Mouse (Mus musculus): Measurements from ENCODE around the gene Nckap1l. TPM values are rescaled to one million over a fixed set of nuclear protein-coding genes. Genes with fewer than 3 reads are reported as not detected.
A peak's percentile ranks its signal among the peaks of the same experiment; 100 is the strongest.

Gene Nckap1l
- polyA plus RNA-seq, 1 experiment from 2014 or later: 1.3 TPM

- Histone ChIP-seq H3K36me3 (ENCODE audit: control insufficient read depth, insufficient read depth, low read length) (no peaks in the 10 kb centered on the region), H3K4me1 (ENCODE audit: control insufficient read depth, insufficient read depth, low read length) (no peaks in the 10 kb centered on the region), H3K9ac (ENCODE audit: low read length) (no peak overlapping the region), H3K9me3 (ENCODE audit: control insufficient read depth, low read length) (no peaks in the 10 kb centered on the region), H3K4me2 (ENCODE audit: low read depth, severe bottlenecking) (no peak overlapping the region), H3K27ac (replicated peaks; ENCODE audit: low read depth, low read length) (no peak overlapping the region), H3K27me3 (ENCODE audit: control insufficient read depth, insufficient read depth, low read length) (no peaks in the 10 kb centered on the region), H3K4me3 (ENCODE audit: low read depth, low read length) (no peak overlapping the region)
- WGBS: 83% methylated on average over 7 of the region's 7 CpGs
- DNase-seq (ENCODE audit: low spot score) (no peak), ATAC-seq (ENCODE audit: insufficient number of reproducible peaks, low FRiP score, low TSS enrichment, low read depth) (no peak)
Observed at GRCm38 (mm10) chr15:103471488-103472194, 18.0 kb downstream of the Nckap1l start.

GRCm38 (mm10) chr15:103472265-103472664, 18.7 kb downstream of the Nckap1l start:
- Histone ChIP-seq H3K4me2 (ENCODE audit: low read depth, severe bottlenecking) (no peak overlapping the region), H3K4me1 (ENCODE audit: control insufficient read depth, insufficient read depth, low read length) (no peaks in the 10 kb centered on the region), H3K27ac (replicated peaks; ENCODE audit: low read depth, low read length) (no peak overlapping the region), H3K27me3 (ENCODE audit: control insufficient read depth, insufficient read depth, low read length) (no peaks in the 10 kb centered on the region), H3K9me3 (ENCODE audit: control insufficient read depth, low read length) (no peaks in the 10 kb centered on the region), H3K9ac (ENCODE audit: low read length) (no peak overlapping the region), H3K4me3 (ENCODE audit: low read depth, low read length) (no peak overlapping the region), H3K36me3 (ENCODE audit: control insufficient read depth, insufficient read depth, low read length) (no peaks in the 10 kb centered on the region)
- 66% methylated on average over 3 of the region's 3 CpGs for WGBS
- no peak for DNase-seq (ENCODE audit: low spot score)
- no peak for ATAC-seq (ENCODE audit: insufficient number of reproducible peaks, low FRiP score, low TSS enrichment, low read depth)

GRCm38 (mm10) chr15:103473182-103473581, 19.6 kb downstream of the Nckap1l start:
- 90% methylated on average over 7 of the region's 7 CpGs for WGBS
- Histone ChIP-seq H3K4me3 (ENCODE audit: low read depth, low read length) (no peak overlapping the region), H3K27me3 (ENCODE audit: control insufficient read depth, insufficient read depth, low read length) (no peaks in the 10 kb centered on the region), H3K36me3 (ENCODE audit: control insufficient read depth, insufficient read depth, low read length) (no peaks in the 10 kb centered on the region), H3K4me1 (ENCODE audit: control insufficient read depth, insufficient read depth, low read length) (no peaks in the 10 kb centered on the region), H3K27ac (replicated peaks; ENCODE audit: low read depth, low read length) (no peak overlapping the region), H3K4me2 (ENCODE audit: low read depth, severe bottlenecking) (no peak overlapping the region), H3K9me3 (ENCODE audit: control insufficient read depth, low read length) (no peaks in the 10 kb centered on the region), H3K9ac (ENCODE audit: low read length) (no peak overlapping the region)
- DNase-seq (ENCODE audit: low spot score): no peak
- ATAC-seq (ENCODE audit: insufficient number of reproducible peaks, low FRiP score, low TSS enrichment, low read depth): no peak

GRCm38 (mm10) chr15:103473769-103474168, 20.2 kb downstream of the Nckap1l start:
- Histone ChIP-seq H3K27ac (replicated peaks; ENCODE audit: low read depth, low read length) (no peak overlapping the region), H3K36me3 (ENCODE audit: control insufficient read depth, insufficient read depth, low read length) (no peaks in the 10 kb centered on the region), H3K9ac (ENCODE audit: low read length) (no peak overlapping the region), H3K4me1 (ENCODE audit: control insufficient read depth, insufficient read depth, low read length) (no peaks in the 10 kb centered on the region), H3K27me3 (ENCODE audit: control insufficient read depth, insufficient read depth, low read length) (no peaks in the 10 kb centered on the region), H3K4me3 (ENCODE audit: low read depth, low read length) (no peak overlapping the region), H3K9me3 (ENCODE audit: control insufficient read depth, low read length) (no peaks in the 10 kb centered on the region), H3K4me2 (ENCODE audit: low read depth, severe bottlenecking) (no peak overlapping the region)
- no peak for DNase-seq (ENCODE audit: low spot score)
- no peak for ATAC-seq (ENCODE audit: insufficient number of reproducible peaks, low FRiP score, low TSS enrichment, low read depth)
- WGBS: 88% methylated on average over 5 of the region's 5 CpGs

- Histone ChIP-seq H3K9me3 (ENCODE audit: control insufficient read depth, low read length) (no peaks in the 10 kb centered on the region), H3K27ac (replicated peaks; ENCODE audit: low read depth, low read length) (no peak overlapping the region), H3K4me1 (ENCODE audit: control insufficient read depth, insufficient read depth, low read length) (no peaks in the 10 kb centered on the region), H3K9ac (ENCODE audit: low read length) (no peak overlapping the region), H3K27me3 (ENCODE audit: control insufficient read depth, insufficient read depth, low read length) (no peaks in the 10 kb centered on the region), H3K4me2 (ENCODE audit: low read depth, severe bottlenecking) (no peak overlapping the region), H3K4me3 (ENCODE audit: low read depth, low read length) (no peak overlapping the region), H3K36me3 (ENCODE audit: control insufficient read depth, insufficient read depth, low read length) (no peaks in the 10 kb centered on the region)
- 85% methylated on average over 1 of the region's 1 CpGs for WGBS
- no peak for ATAC-seq (ENCODE audit: insufficient number of reproducible peaks, low FRiP score, low TSS enrichment, low read depth)
- no peak for DNase-seq (ENCODE audit: low spot score)
Observed at GRCm38 (mm10) chr15:103479080-103479606, 25.5 kb downstream of the Nckap1l start.

- H3K4me1 ChIP-seq (ENCODE audit: control insufficient read depth, insufficient read depth, low read length): no peaks in the 10 kb centered on the region
- no peaks in the 10 kb centered on the region for H3K9me3 ChIP-seq (ENCODE audit: control insufficient read depth, low read length)
- no peak overlapping the region for H3K4me2 ChIP-seq (ENCODE audit: low read depth, severe bottlenecking)
- 89% methylated on average over 2 of the region's 2 CpGs for WGBS
- no peak overlapping the region for H3K4me3 ChIP-seq (ENCODE audit: low read depth, low read length)
- no peaks in the 10 kb centered on the region for H3K27me3 ChIP-seq (ENCODE audit: control insufficient read depth, insufficient read depth, low read length)
- no peak overlapping the region for H3K9ac ChIP-seq (ENCODE audit: low read length)
- ATAC-seq (ENCODE audit: insufficient number of reproducible peaks, low FRiP score, low TSS enrichment, low read depth) (no peak), DNase-seq (ENCODE audit: low spot score) (no peak)
- H3K36me3 ChIP-seq (ENCODE audit: control insufficient read depth, insufficient read depth, low read length): no peaks in the 10 kb centered on the region
- H3K27ac ChIP-seq (replicated peaks; ENCODE audit: low read depth, low read length): no peak overlapping the region
Observed at GRCm38 (mm10) chr15:103480129-103480528, 26.5 kb downstream of the Nckap1l start.

GRCm38 (mm10) chr15:103482488-103482887, 28.9 kb downstream of the Nckap1l start:
- DNase-seq (ENCODE audit: low spot score) (peak; percentile 72), ATAC-seq (ENCODE audit: insufficient number of reproducible peaks, low FRiP score, low TSS enrichment, low read depth) (peak; percentile 67; the same call in 1 of the 2 replicates)
- H3K4me1 ChIP-seq (ENCODE audit: control insufficient read depth, insufficient read depth, low read length): no peaks in the 10 kb centered on the region
- H3K27me3 ChIP-seq (ENCODE audit: control insufficient read depth, insufficient read depth, low read length): no peaks in the 10 kb centered on the region
- H3K9ac ChIP-seq (ENCODE audit: low read length): no peak overlapping the region
- 0% methylated on average over 1 of the region's 1 CpGs for WGBS
- H3K4me3 ChIP-seq (ENCODE audit: low read depth, low read length): no peak overlapping the region
- H3K4me2 ChIP-seq (ENCODE audit: low read depth, severe bottlenecking): no peak overlapping the region
- H3K9me3 ChIP-seq (ENCODE audit: control insufficient read depth, low read length): no peaks in the 10 kb centered on the region
- no peak overlapping the region for H3K27ac ChIP-seq (replicated peaks; ENCODE audit: low read depth, low read length)
- H3K36me3 ChIP-seq (ENCODE audit: control insufficient read depth, insufficient read depth, low read length): no peaks in the 10 kb centered on the region

GRCm38 (mm10) chr15:103484490-103484889, 30.9 kb downstream of the Nckap1l start:
- no peak for ATAC-seq (ENCODE audit: insufficient number of reproducible peaks, low FRiP score, low TSS enrichment, low read depth)
- no peak for DNase-seq (ENCODE audit: low spot score)
- Histone ChIP-seq H3K27ac (replicated peaks; ENCODE audit: low read depth, low read length) (no peak overlapping the region), H3K36me3 (ENCODE audit: control insufficient read depth, insufficient read depth, low read length) (no peaks in the 10 kb centered on the region), H3K9me3 (ENCODE audit: control insufficient read depth, low read length) (no peaks in the 10 kb centered on the region), H3K4me2 (ENCODE audit: low read depth, severe bottlenecking) (no peak overlapping the region), H3K4me1 (ENCODE audit: control insufficient read depth, insufficient read depth, low read length) (no peaks in the 10 kb centered on the region), H3K27me3 (ENCODE audit: control insufficient read depth, insufficient read depth, low read length) (no peaks in the 10 kb centered on the region), H3K4me3 (ENCODE audit: low read depth, low read length) (no peak overlapping the region), H3K9ac (ENCODE audit: low read length) (no peak overlapping the region)
- 40% methylated on average over 2 of the region's 2 CpGs for WGBS

GRCm38 (mm10) chr15:103485106-103485505, 31.5 kb downstream of the Nckap1l start:
- H3K4me2 ChIP-seq (ENCODE audit: low read depth, severe bottlenecking): no peak overlapping the region
- H3K36me3 ChIP-seq (ENCODE audit: control insufficient read depth, insufficient read depth, low read length): no peaks in the 10 kb centered on the region
- no peaks in the 10 kb centered on the region for H3K9me3 ChIP-seq (ENCODE audit: control insufficient read depth, low read length)
- H3K4me1 ChIP-seq (ENCODE audit: control insufficient read depth, insufficient read depth, low read length): no peaks in the 10 kb centered on the region
- no peaks in the 10 kb centered on the region for H3K27me3 ChIP-seq (ENCODE audit: control insufficient read depth, insufficient read depth, low read length)
- H3K4me3 ChIP-seq (ENCODE audit: low read depth, low read length): no peak overlapping the region
- no peak overlapping the region for H3K27ac ChIP-seq (replicated peaks; ENCODE audit: low read depth, low read length)
- ATAC-seq (ENCODE audit: insufficient number of reproducible peaks, low FRiP score, low TSS enrichment, low read depth) (no peak), DNase-seq (ENCODE audit: low spot score) (no peak)
- H3K9ac ChIP-seq (ENCODE audit: low read length): no peak overlapping the region
- WGBS: 57% methylated on average over 3 of the region's 3 CpGs

Measured in limb, embryonic 11.5 days (tissue).